Mouse (Mus musculus) CH12.LX (cell line): Measurements from ENCODE around the gene Zfp658.

Experiments used
- CTCF ChIP-seq, 2 experiments: IDR thresholded peaks in 1 of 2; conservative IDR thresholded peaks in 1 of 2; 2 replicates each; pipeline ENCODE4 v1.5.1; 2011 to 2012; ENCODE audit warnings: low read depth in 2 of 2, low read length in 2 of 2, improper control_type of control experiment in 1 of 2, inconsistent platforms in 1 of 2, mild to moderate bottlenecking in 1 of 2, moderate library complexity in 1 of 2
- ETS1 ChIP-seq: conservative IDR thresholded peaks from 2 replicates; pipeline ENCODE4 v1.6.1; 2012; ENCODE audit warnings: low read depth, mild to moderate bottlenecking, inconsistent platforms, low read length, improper control_type of control experiment, moderate library complexity
- MAZ ChIP-seq: IDR thresholded peaks from 2 replicates; pipeline ENCODE4 v1.6.1; 2012; ENCODE audit warnings: low read depth, mild to moderate bottlenecking, inconsistent platforms, low read length, improper control_type of control experiment, moderate library complexity
- MEF2A ChIP-seq: IDR thresholded peaks from 2 replicates; pipeline ENCODE4 v1.6.1; 2014; ENCODE audit warnings: low read depth, mild to moderate bottlenecking, inconsistent platforms, low read length, improper control_type of control experiment, borderline replicate concordance
- POLR2A ChIP-seq: IDR thresholded peaks from 2 replicates; pipeline ENCODE4 v1.6.1; 2011; ENCODE audit warnings: low read depth, mild to moderate bottlenecking, improper control_type of control experiment, low read length
- USF1 ChIP-seq: IDR thresholded peaks from 2 replicates; pipeline ENCODE4 v1.6.1; 2014; ENCODE audit warnings: low read depth, mild to moderate bottlenecking, inconsistent platforms, low read length, improper control_type of control experiment
- ZC3H11A ChIP-seq: IDR thresholded peaks from 2 replicates; pipeline ENCODE4 v1.6.1; 2012; ENCODE audit warnings: low read depth, mild to moderate bottlenecking, inconsistent platforms, low read length, improper control_type of control experiment

DNA sequence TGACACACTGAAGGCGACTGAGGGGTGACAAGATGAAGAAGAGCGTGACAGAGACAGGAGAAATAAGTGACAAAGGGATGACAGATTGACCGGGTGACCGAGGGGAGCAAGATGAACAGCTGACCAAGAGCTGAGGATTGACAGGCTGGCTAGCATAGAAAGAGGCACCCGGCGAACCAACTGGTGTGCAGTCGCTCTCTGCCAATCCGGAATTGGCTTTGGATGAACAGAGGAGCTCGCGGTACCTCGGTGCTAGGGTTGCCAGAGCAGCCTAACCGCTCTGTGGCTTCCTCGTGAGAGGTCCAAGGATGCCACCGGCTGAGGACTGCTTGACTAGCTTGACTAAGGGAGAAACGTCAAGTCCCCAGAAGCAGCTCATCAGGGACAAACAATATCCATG, 43.7 kb upstream of the Zfp658 start:
- TF ChIP-seq CTCF (conservative IDR thresholded peaks at IDR 0.05 in 1 of 2, IDR thresholded peaks at IDR 0.05 in 1 of 2; ENCODE audit: low read depth in 2 of 2, low read length in 2 of 2) (no peak), ETS1 (no peak), MEF2A (no peak), USF1 (no peak), MAZ (no peak), POLR2A (no peak), ZC3H11A (no peak)
